Mouse (Mus musculus) hindbrain, embryonic 10.5 days (tissue): ENCODE data around the gene Lrig1. TPM values are rescaled to one million over a fixed set of nuclear protein-coding genes. Genes with fewer than 3 reads are reported as not detected.

Experiments used
- DNase-seq: peaks from one replicate; pipeline ENCODE4 v3.0.0-alpha.2; 2017; ENCODE audit warnings: low spot score
- H3K27ac ChIP-seq: fragments of 300-500 bp; sonication (generic); 2 replicates; pipeline ENCODE4 v1.5.1; 2016; ENCODE audit warnings: mild to moderate bottlenecking, moderate library complexity
- H3K27me3 ChIP-seq: fragments of 300-500 bp; sonication (generic); 2 replicates; pipeline ENCODE4 v1.6.1; 2016; ENCODE audit warnings: mild to moderate bottlenecking; ENCODE audit not compliant: poor library complexity, insufficient read depth, severe bottlenecking
- H3K36me3 ChIP-seq: fragments of 300-500 bp; sonication (generic); 2 replicates; pipeline ENCODE4 v1.6.1; 2016; ENCODE audit warnings: mild to moderate bottlenecking, moderate library complexity
- H3K4me1 ChIP-seq: fragments of 300-500 bp; sonication (generic); replicated peaks from 2 replicates; pipeline ENCODE4 v1.6.1; 2016; ENCODE audit warnings: mild to moderate bottlenecking
- H3K4me3 ChIP-seq: fragments of 300-500 bp; sonication (generic); 2 replicates; pipeline ENCODE4 v1.5.1; 2016; ENCODE audit warnings: mild to moderate bottlenecking, moderate library complexity
- H3K9me3 ChIP-seq: fragments of 300-500 bp; sonication (generic); 2 replicates; pipeline ENCODE4 v1.6.1; 2016; ENCODE audit warnings: mild to moderate bottlenecking, moderate library complexity
- WGBS: fragments of 180-500 bp; shearing (Covaris S2); methylation state at CpG from one replicate; pipeline ENCODE4 v1.1.7; 2016; 5-methylcytosine and 5-hydroxymethylcytosine counted together
- polyA plus RNA-seq: library from polyadenylated mRNA; unstranded; fragments of >200 nt; fragmentation: Nextera tagmentation; extraction: Ambion mirVana; gene quantifications from 2 replicates; pipeline ENCODE4 v1.2.1, GENCODE M21; 2016

Lrig1 gene
- polyA plus RNA-seq, 1 experiment from 2014 or later, result 12.7 TPM

- DNase-seq, result no peak
- Histone ChIP-seq H3K9me3 (no peaks in the 10 kb centered on the region), H3K36me3 (peaks cover 100% of the 10 kb centered on the region), H3K27me3 (no peaks in the 10 kb centered on the region), H3K4me3 (no peak overlapping the region), H3K4me1 (0 out of 2 replicates have a peak, but pooled peaks cover 8% of the 10 kb centered on the region), H3K27ac (no peak overlapping the region)
- 85% methylated on average over 6 of the region's 6 CpGs for WGBS
Measured at GRCm38 (mm10) chr6:94613235-94613895, 86.6 kb downstream of the Lrig1 start.

- no peak overlapping the region for H3K4me3 ChIP-seq
- H3K27me3 ChIP-seq, result no peaks in the 10 kb centered on the region
- WGBS, result 82% methylated on average over 2 of the region's 2 CpGs
- peaks cover 95% of the 10 kb centered on the region for H3K36me3 ChIP-seq
- no peak for DNase-seq
- no peak overlapping the region for H3K27ac ChIP-seq
- H3K9me3 ChIP-seq, result no peaks in the 10 kb centered on the region
- H3K4me1 ChIP-seq, result peaks cover 28% of the 10 kb centered on the region
Measured at GRCm38 (mm10) chr6:94604546-94604945, 95.4 kb downstream of the Lrig1 start.

GRCm38 (mm10) chr6:94604072-94604471, 95.9 kb downstream of the Lrig1 start:
- DNase-seq, result peak; percentile 35
- Histone ChIP-seq H3K36me3 (peaks cover 93% of the 10 kb centered on the region), H3K27me3 (no peaks in the 10 kb centered on the region), H3K27ac (0 out of 2 replicates have a peak overlapping the region, but pooled peaks have one; percentile 31), H3K4me1 (peaks cover 28% of the 10 kb centered on the region), H3K9me3 (no peaks in the 10 kb centered on the region), H3K4me3 (no peak overlapping the region)
- 39% methylated on average over 3 of the region's 3 CpGs for WGBS

- Histone ChIP-seq H3K4me3 (no peak overlapping the region), H3K27ac (peak overlapping the region; percentile 62; the same call in 1 of the 2 replicates), H3K4me1 (peaks cover 40% of the 10 kb centered on the region), H3K27me3 (no peaks in the 10 kb centered on the region), H3K36me3 (peaks cover 73% of the 10 kb centered on the region), H3K9me3 (no peaks in the 10 kb centered on the region)
- no peak for DNase-seq
- 66% methylated on average over 5 of the region's 5 CpGs for WGBS
Measured at GRCm38 (mm10) chr6:94601811-94602210, 98.1 kb downstream of the Lrig1 start.

GRCm38 (mm10) chr6:94601101-94601500, 98.9 kb downstream of the Lrig1 start:
- Histone ChIP-seq H3K36me3 (peaks cover 66% of the 10 kb centered on the region), H3K4me1 (peaks cover 44% of the 10 kb centered on the region), H3K9me3 (no peaks in the 10 kb centered on the region), H3K27ac (peak overlapping the region; percentile 17; the same call in 1 of the 2 replicates), H3K4me3 (no peak overlapping the region), H3K27me3 (no peaks in the 10 kb centered on the region)
- no peak for DNase-seq
- 82% methylated on average over 5 of the region's 5 CpGs for WGBS

GRCm38 (mm10) chr6:94599016-94599415, 100.9 kb downstream of the Lrig1 start:
- Histone ChIP-seq H3K27ac (no peak overlapping the region), H3K4me3 (no peak overlapping the region), H3K9me3 (no peaks in the 10 kb centered on the region), H3K4me1 (peaks cover 41% of the 10 kb centered on the region), H3K27me3 (no peaks in the 10 kb centered on the region), H3K36me3 (peaks cover 47% of the 10 kb centered on the region)
- DNase-seq, result no peak
- 95% methylated on average over 13 of the region's 13 CpGs for WGBS

GRCm38 (mm10) chr6:94598421-94598820, 101.5 kb downstream of the Lrig1 start:
- Histone ChIP-seq H3K36me3 (peaks cover 41% of the 10 kb centered on the region), H3K9me3 (no peaks in the 10 kb centered on the region), H3K27me3 (no peaks in the 10 kb centered on the region), H3K4me1 (peaks cover 40% of the 10 kb centered on the region), H3K4me3 (no peak overlapping the region), H3K27ac (no peak overlapping the region)
- 86% methylated on average over 12 of the region's 12 CpGs for WGBS
- DNase-seq, result no peak

GRCm38 (mm10) chr6:94596761-94597485, 103.0 kb downstream of the Lrig1 start:
- H3K9me3 ChIP-seq, result no peaks in the 10 kb centered on the region
- peaks cover 48% of the 10 kb centered on the region for H3K4me1 ChIP-seq
- H3K27ac ChIP-seq, result peak overlapping the region; percentile 37; the same call in 1 of the 2 replicates
- DNase-seq, result peak; percentile 51
- peaks cover 27% of the 10 kb centered on the region for H3K36me3 ChIP-seq
- H3K27me3 ChIP-seq, result no peaks in the 10 kb centered on the region
- H3K4me3 ChIP-seq, result no peak overlapping the region
- 60% methylated on average over 10 of the region's 10 CpGs for WGBS

GRCm38 (mm10) chr6:94596051-94596760, 103.8 kb downstream of the Lrig1 start:
- Histone ChIP-seq H3K9me3 (no peaks in the 10 kb centered on the region), H3K36me3 (peaks cover 20% of the 10 kb centered on the region), H3K4me1 (peaks cover 41% of the 10 kb centered on the region), H3K27ac (peak overlapping the region; percentile 37; the same call in 1 of the 2 replicates), H3K27me3 (no peaks in the 10 kb centered on the region), H3K4me3 (no peak overlapping the region)
- 91% methylated on average over 14 of the region's 14 CpGs for WGBS
- no peak for DNase-seq

GRCm38 (mm10) chr6:94595206-94595605, 104.8 kb downstream of the Lrig1 start:
- H3K36me3 ChIP-seq, result peaks cover 12% of the 10 kb centered on the region
- no peak overlapping the region for H3K27ac ChIP-seq
- no peaks in the 10 kb centered on the region for H3K27me3 ChIP-seq
- H3K4me3 ChIP-seq, result no peak overlapping the region
- no peaks in the 10 kb centered on the region for H3K9me3 ChIP-seq
- DNase-seq, result peak; percentile 2
- WGBS, result 75% methylated on average over 5 of the region's 5 CpGs
- H3K4me1 ChIP-seq, result peaks cover 36% of the 10 kb centered on the region

- no peaks in the 10 kb centered on the region for H3K27me3 ChIP-seq
- H3K27ac ChIP-seq, result no peak overlapping the region
- WGBS, result 85% methylated on average over 11 of the region's 11 CpGs
Measured at GRCm38 (mm10) chr6:94594711-94595110, 105.2 kb downstream of the Lrig1 start.

GRCm38 (mm10) chr6:94594096-94594665, 105.8 kb downstream of the Lrig1 start:
- peak; percentile 2 for DNase-seq
- WGBS, result 78% methylated on average over 6 of the region's 6 CpGs
- Histone ChIP-seq H3K4me1 (peaks cover 36% of the 10 kb centered on the region), H3K36me3 (0 out of 2 replicates have a peak, but pooled peaks cover 3% of the 10 kb centered on the region), H3K27me3 (no peaks in the 10 kb centered on the region), H3K4me3 (no peak overlapping the region), H3K9me3 (no peaks in the 10 kb centered on the region), H3K27ac (peak overlapping the region; percentile 37; the same call in 1 of the 2 replicates)

More at GRCm38 (mm10) chr6:94594711-94595110, 105.2 kb downstream of the Lrig1 start:
- no peak overlapping the region for H3K4me3 ChIP-seq
- H3K9me3 ChIP-seq, result no peaks in the 10 kb centered on the region
- 0 out of 2 replicates have a peak, but pooled peaks cover 7% of the 10 kb centered on the region for H3K36me3 ChIP-seq
- peaks cover 36% of the 10 kb centered on the region for H3K4me1 ChIP-seq
- DNase-seq, result peak; percentile 1
